Comparison of ENCODE assay signal across 26 mouse cellular contexts in genomic region chr13:99158773-99159172, GRCm38 (mm10). TPM values are rescaled to one million over a fixed set of nuclear protein-coding genes. Genes with fewer than 3 reads are reported as not detected.
DNase-seq lines count a peak whose midpoint lies in the region; TF ChIP-seq lines count a peak whose summit lies in the region.
"Had no signal": no experiment of that assay in that cellular context is flagged by ENCODE, and none has a peak within 500 bp of the region (broad histone marks: within the 10 kb centered on the region; RNA-seq: fewer than 3 reads in every experiment).

No protein-coding gene starts in this region.

- WGBS in olfactory bulb, adult 2 months: 92% methylated on average over 3 of the region's 3 CpGs
- 87% methylated on average over 3 of the region's 3 CpGs for WGBS in cerebellum, adult 2 months

- H3K4me2 ChIP-seq in CH12.LX (ENCODE audit: insufficient read depth, low read depth, poor library complexity, severe bottlenecking): peak overlapping the region; percentile 50
- H3K4me2 ChIP-seq: embryonic facial prominence, embryonic 13.5 days; forebrain, embryonic 12.5 days; forebrain, embryonic 15.5 days; heart, embryonic 13.5 days; hindbrain, embryonic 12.5 days; hindbrain, embryonic 15.5 days had no signal

- H3K9ac ChIP-seq in CH12.LX (ENCODE audit: insufficient read depth, low read depth): no peak overlapping the region
- H3K9ac ChIP-seq: embryonic facial prominence, embryonic 13.5 days; forebrain, embryonic 12.5 days; forebrain, embryonic 15.5 days; heart, embryonic 13.5 days; hindbrain, embryonic 12.5 days; hindbrain, embryonic 15.5 days had no signal

- peaks cover 24% of the 10 kb centered on the region for H3K9me3 ChIP-seq in CH12.LX (replicated peaks; ENCODE audit: low read length)
- H3K9me3 ChIP-seq: embryonic facial prominence, embryonic 13.5 days; forebrain, embryonic 15.5 days had no signal

- H3K4me1 ChIP-seq in CH12.LX (ENCODE audit: control insufficient read depth in 1 of 2, insufficient read depth in 2 of 2): peaks cover 4 to 13% of the 10 kb centered on the region in 2 experiments; a peak in 3 of 4 replicates
- H3K4me1 ChIP-seq in olfactory bulb, adult 2 months (ENCODE audit: control insufficient read depth, insufficient read depth, low read length): no peaks in the 10 kb centered on the region
- H3K4me1 ChIP-seq in cerebellum, adult 2 months (ENCODE audit: control insufficient read depth, insufficient read depth, low read length): no peaks in the 10 kb centered on the region
- H3K4me1 ChIP-seq: forebrain, embryonic 15.5 days; hindbrain, embryonic 12.5 days had no signal

- TF ChIP-seq POLR2A in CH12.LX (IDR thresholded peaks at IDR 0.05; ENCODE audit: low read depth, low read length): 0 out of 2 replicates have a peak, but pooled peaks have one; percentile 29
- no peak for TF ChIP-seq POLR2A in olfactory bulb, adult 2 months (IDR thresholded peaks at IDR 0.05; ENCODE audit: insufficient read depth, low read depth, low read length)
- TF ChIP-seq POLR2A in cerebellum, adult 2 months (IDR thresholded peaks at IDR 0.05; ENCODE audit: borderline replicate concordance, insufficient read depth, low read length): no peak

- DNase-seq in 3134 (ENCODE audit: extremely low read depth, insufficient read length, low spot score): peak; percentile 14
- peak; percentile 41 for DNase-seq in 3T3-L1 (ENCODE audit: low read depth, low spot score)
- DNase-seq in CH12.LX (ENCODE audit: extremely low read depth): peak; percentile 72
- no peak for DNase-seq in spleen, adult 12 weeks (ENCODE audit: low spot score)
- DNase-seq in cerebellum, adult 2 months: no peak
- DNase-seq: adrenal gland, adult 2 months; adrenal gland, postnatal 14 days; cerebellum, adult 11 months; cerebellum, adult 8-10 months; cerebellum, postnatal 10 days; cerebellum, postnatal 36 days; embryo, embryonic 11 days; gastrocnemius, postnatal 14 days; heart, adult 2 months; heart, postnatal 14 days had no signal

- in situ Hi-C loops in CH12.LX (cut with MboI; ENCODE audit: low pct_ligation_motif_present, low pct_unique_long_range_greater_than_20kb, low sequenced_read_pairs): no loop called here

- TF ChIP-seq EP300 in CH12.LX (IDR thresholded peaks at IDR 0.05; ENCODE audit: low read length): peak; percentile 64

- no peak for TF ChIP-seq RAD21 in CH12.LX (IDR thresholded peaks at IDR 0.05; ENCODE audit: low read depth, low read length)

- no peaks in the 10 kb centered on the region for H3K36me3 ChIP-seq in CH12.LX (replicated peaks in 1 of 2; ENCODE audit: control insufficient read depth in 1 of 2, insufficient read depth in 1 of 2, low read length in 1 of 2)
- H3K36me3 ChIP-seq: embryonic facial prominence, embryonic 10.5 days; embryonic facial prominence, embryonic 13.5 days; forebrain, embryonic 12.5 days; forebrain, embryonic 15.5 days; G1E; heart, embryonic 10.5 days; heart, embryonic 13.5 days; hindbrain, embryonic 12.5 days; hindbrain, embryonic 15.5 days had no signal

- TF ChIP-seq CTCF in CH12.LX (conservative IDR thresholded peaks at IDR 0.05 in 1 of 2, IDR thresholded peaks at IDR 0.05 in 1 of 2; ENCODE audit: low read depth in 2 of 2, low read length in 2 of 2): no peak
- TF ChIP-seq CTCF in olfactory bulb, adult 2 months (IDR thresholded peaks at IDR 0.05; ENCODE audit: insufficient read depth, low read depth, low read length): no peak
- TF ChIP-seq CTCF in cerebellum, adult 2 months (IDR thresholded peaks at IDR 0.05; ENCODE audit: borderline replicate concordance, insufficient read depth, low read depth, low read length): no peak

- dilution Hi-C loops in CH12.LX (cut with MboI; ENCODE audit: extremely low pct_ligation_motif_present, extremely low pct_unique_long_range_greater_than_20kb, low sequenced_read_pairs): no loop called here

- no peak overlapping the region for H3K4me3 ChIP-seq in CH12.LX (replicated peaks in 1 of 3; ENCODE audit: low read depth in 2 of 3, low read length in 2 of 3, poor library complexity in 1 of 3)
- no peak overlapping the region for H3K4me3 ChIP-seq in olfactory bulb, adult 2 months (ENCODE audit: insufficient read depth, low read depth, low read length)
- no peak overlapping the region for H3K4me3 ChIP-seq in cerebellum, adult 2 months (replicated peaks; ENCODE audit: insufficient read depth, low read depth, low read length)
- H3K4me3 ChIP-seq: embryonic facial prominence, embryonic 10.5 days; embryonic facial prominence, embryonic 13.5 days; erythroblast, embryonic 14.5 days; forebrain, embryonic 12.5 days; forebrain, embryonic 15.5 days; heart, adult 2 months; heart, embryonic 10.5 days; heart, embryonic 13.5 days; hindbrain, embryonic 12.5 days; hindbrain, embryonic 15.5 days had no signal

- H3K27ac ChIP-seq in CH12.LX (ENCODE audit: insufficient read depth, low read depth): no peak overlapping the region
- H3K27ac ChIP-seq in olfactory bulb, adult 2 months (ENCODE audit: insufficient read depth, low read depth, low read length): peak overlapping the region; percentile 44; the same call in 1 of the 2 replicates
- H3K27ac ChIP-seq in cerebellum, adult 2 months (ENCODE audit: insufficient read depth, low read length): no peak overlapping the region
- H3K27ac ChIP-seq: embryonic facial prominence, embryonic 10.5 days; embryonic facial prominence, embryonic 13.5 days; forebrain, embryonic 12.5 days; forebrain, embryonic 15.5 days; heart, adult 2 months; heart, embryonic 10.5 days; heart, embryonic 13.5 days; hindbrain, embryonic 12.5 days; hindbrain, embryonic 15.5 days had no signal

- H3K27me3 ChIP-seq in CH12.LX (replicated peaks): no peaks in the 10 kb centered on the region
- H3K27me3 ChIP-seq in cerebellum, adult 2 months (ENCODE audit: control insufficient read depth, insufficient read depth, low read length): no peaks in the 10 kb centered on the region
- H3K27me3 ChIP-seq: embryonic facial prominence, embryonic 13.5 days; forebrain, embryonic 12.5 days; forebrain, embryonic 15.5 days; heart, embryonic 13.5 days; hindbrain, embryonic 12.5 days; hindbrain, embryonic 15.5 days had no signal

- no peaks in the 10 kb centered on the region for H3K79me2 ChIP-seq in CH12.LX (replicated peaks; ENCODE audit: control insufficient read depth, extremely low read depth, insufficient read depth, poor library complexity, severe bottlenecking)

TF ChIP-seq in CH12.LX, 34 proteins besides CTCF, POLR2A, EP300 and RAD21:
- peak; percentile 85 for TF ChIP-seq ETS1 (conservative IDR thresholded peaks at IDR 0.05; ENCODE audit: low read depth, low read length)
- 0 out of 2 replicates have a peak, but pooled peaks have one; percentile 20 for TF ChIP-seq KAT2A (IDR thresholded peaks at IDR 0.05; ENCODE audit: insufficient replicate concordance, low read length)
- TF ChIP-seq JUND (conservative IDR thresholded peaks at IDR 0.05; ENCODE audit: low read depth, low read length): peak; percentile 51
- peak; percentile 53; the same call in 1 of the 2 replicates for TF ChIP-seq BHLHE40 (IDR thresholded peaks at IDR 0.05; ENCODE audit: low read depth, low read length)
- TF ChIP-seq USF2 (conservative IDR thresholded peaks at IDR 0.05; ENCODE audit: low read depth, low read length): no peak
TF ChIP-seq in CH12.LX: peak in this region for 4.

RNA-seq across cellular contexts. Expression of gene Zfp366, which starts 25.9 kb away (rescaled TPM):
- total RNA-seq in CH12.LX (2012; rRNA removed): not detected in 2 replicates
- not detected in 2 replicates for total RNA-seq in CH12.LX (2014; rRNA removed)
- polyA plus RNA-seq in CH12.LX (2012; ENCODE audit: insufficient read length, low read depth): not detected in 2 replicates
- polyA plus RNA-seq in olfactory bulb, adult 2 months (2012; ENCODE audit: insufficient read depth, insufficient read length, low replicate concordance, missing spikeins): not detected in 2 replicates
- polyA plus RNA-seq in cerebellum, adult 2 months (2012; rRNA removed): 2.8 and 3.1 TPM in 2 replicates
- polyA plus RNA-seq: erythroblast, embryonic 14.5 days; G1E had no signal

Comparison
In these comparisons a context has a peak if more than half of its experiments do, and no peak if none do; other contexts are left out.
1. DNase-seq: peak in 3134 (single experiment), 3T3-L1 (single experiment) and CH12.LX (single experiment); none in spleen, adult 12 weeks (single experiment) and cerebellum, adult 2 months (0 of 2).